Mouse (Mus musculus) midbrain, embryonic 13.5 days (tissue): ENCODE measurements around the gene Ermard. TPM values are rescaled to one million over a fixed set of nuclear protein-coding genes. Genes with fewer than 3 reads are reported as not detected.
"Not testable (repeated sequence)": the region's sequence is repeated elsewhere in the genome, so short reads cannot be mapped to it uniquely, and the experiment has no call there.

Experiments used
- ATAC-seq: fragments of 200-750 bp; cut with Nextera tagmentation; 2 replicates; pipeline ENCODE4 v1.8.0; 2017; ENCODE audit warnings: mild to moderate bottlenecking, moderate TSS enrichment, moderate library complexity
- H3K27ac ChIP-seq: fragments of 300-500 bp; sonication (generic); 2 replicates; pipeline ENCODE4 v1.5.1; 2015; ENCODE audit warnings: inconsistent platforms, mild to moderate bottlenecking, moderate library complexity
- H3K27me3 ChIP-seq: fragments of 300-500 bp; sonication (generic); 2 replicates; pipeline ENCODE4 v1.6.1; 2015; ENCODE audit warnings: mild to moderate bottlenecking, inconsistent platforms
- H3K36me3 ChIP-seq: fragments of 300-500 bp; sonication (generic); 2 replicates; pipeline ENCODE4 v1.6.1; 2015; ENCODE audit warnings: mild to moderate bottlenecking, inconsistent platforms
- H3K4me1 ChIP-seq: fragments of 300-500 bp; sonication (generic); replicated peaks from 2 replicates; pipeline ENCODE4 v1.6.1; 2015; ENCODE audit warnings: inconsistent platforms
- H3K4me2 ChIP-seq: fragments of 300-500 bp; sonication (generic); replicated peaks from 2 replicates; pipeline ENCODE4 v1.6.1; 2015; ENCODE audit warnings: moderate library complexity, mild to moderate bottlenecking, inconsistent platforms
- H3K4me3 ChIP-seq: fragments of 300-500 bp; sonication (generic); replicated peaks from 2 replicates; pipeline ENCODE4 v1.5.1; 2015; ENCODE audit warnings: mild to moderate bottlenecking, inconsistent platforms
- H3K9ac ChIP-seq: fragments of 300-500 bp; sonication (generic); replicated peaks from 2 replicates; pipeline ENCODE4 v1.6.1; 2015; ENCODE audit warnings: mild to moderate bottlenecking, inconsistent platforms
- H3K9me3 ChIP-seq: fragments of 300-500 bp; sonication (generic); 2 replicates; pipeline ENCODE4 v1.6.1; 2016; ENCODE audit warnings: mild to moderate bottlenecking, inconsistent platforms
- WGBS: fragments of 180-500 bp; shearing (Covaris S2); methylation state at CpG from one replicate; pipeline ENCODE4 v1.1.7; 2015; 5-methylcytosine and 5-hydroxymethylcytosine counted together
- polyA plus RNA-seq: library from polyadenylated mRNA; unstranded; fragments of >200 nt; fragmentation: Nextera tagmentation; extraction: Ambion mirVana; gene quantifications from 2 replicates; pipeline ENCODE4 v1.2.1, GENCODE M21; 2015

Gene Ermard
- 111 and 114 TPM in 2 replicates for polyA plus RNA-seq

- H3K4me2 ChIP-seq, H3K9ac ChIP-seq, H3K36me3 ChIP-seq, H3K9me3 ChIP-seq, H3K27me3 ChIP-seq, H3K4me1 ChIP-seq, H3K27ac ChIP-seq: not testable (repeated sequence)
- H3K4me3 ChIP-seq = 0 out of 2 replicates have a peak within 1 kb of the TSS, but pooled peaks have one; percentile 21
- ATAC-seq = peak; percentile 99
- 0% methylated on average over 15 of the region's 56 CpGs for WGBS
Measured at GRCm38 (mm10) chr17:15041175-15041729, at the start of gene Ermard, which contains the start of the genes Tcte3 and Gm3448. Gene Ermard (plus strand): TSS chr17:15041208. Gene Tcte3 (minus strand): TSS chr17:15041488. Gene Gm3448 (minus strand): TSS chr17:15041537.

GRCm38 (mm10) chr17:14992522-14993138 lies 48.4 kb upstream of the Ermard start:
- H3K36me3 ChIP-seq, H3K4me2 ChIP-seq, H3K27me3 ChIP-seq, H3K27ac ChIP-seq, H3K9me3 ChIP-seq, H3K4me1 ChIP-seq, H3K4me3 ChIP-seq, H3K9ac ChIP-seq: not testable (repeated sequence)
- ATAC-seq = peak; percentile 80
- WGBS = no CpG with 5 or more reads among the region's 98 CpGs

GRCm38 (mm10) chr17:14993139-14993832 lies 47.7 kb upstream of the Ermard start:
- H3K36me3 ChIP-seq, H3K4me1 ChIP-seq, H3K4me2 ChIP-seq, H3K27ac ChIP-seq, H3K9ac ChIP-seq, H3K9me3 ChIP-seq, H3K4me3 ChIP-seq, H3K27me3 ChIP-seq: not testable (repeated sequence)
- no CpG with 5 or more reads among the region's 47 CpGs for WGBS
- ATAC-seq = peak; percentile 93

- no CpG with 5 or more reads among the region's 5 CpGs for WGBS
- not testable (repeated sequence) for H3K36me3 ChIP-seq, H3K27me3 ChIP-seq, ATAC-seq, H3K4me3 ChIP-seq, H3K9me3 ChIP-seq, H3K27ac ChIP-seq, H3K9ac ChIP-seq, H3K4me2 ChIP-seq, H3K4me1 ChIP-seq
Measured at GRCm38 (mm10) chr17:14994140-14994539, 46.9 kb upstream of the Ermard start.

GRCm38 (mm10) chr17:15000047-15000446 lies 41.0 kb upstream of the Ermard start:
- ATAC-seq, H3K4me2 ChIP-seq, H3K4me3 ChIP-seq, H3K4me1 ChIP-seq, H3K27ac ChIP-seq, H3K36me3 ChIP-seq, H3K9ac ChIP-seq, H3K9me3 ChIP-seq, H3K27me3 ChIP-seq: not testable (repeated sequence)
- no CpG with 5 or more reads among the region's 4 CpGs for WGBS

GRCm38 (mm10) chr17:15009088-15009487 lies 31.9 kb upstream of the Ermard start:
- H3K4me2 ChIP-seq, H3K27me3 ChIP-seq, H3K27ac ChIP-seq, H3K9ac ChIP-seq, H3K4me1 ChIP-seq, ATAC-seq, H3K9me3 ChIP-seq, H3K4me3 ChIP-seq, H3K36me3 ChIP-seq: not testable (repeated sequence)
- no CpG with 5 or more reads among the region's 3 CpGs for WGBS

GRCm38 (mm10) chr17:15009706-15010413 lies 31.1 kb upstream of the Ermard start, which contains the start of gene Gm3435:
Gene Gm3435 (plus strand): TSS chr17:15010176.
- not testable (repeated sequence) for H3K4me2 ChIP-seq, H3K27ac ChIP-seq, H3K4me3 ChIP-seq, H3K4me1 ChIP-seq, H3K9ac ChIP-seq, H3K27me3 ChIP-seq, H3K9me3 ChIP-seq, H3K36me3 ChIP-seq
- WGBS = no CpG with 5 or more reads among the region's 60 CpGs
- ATAC-seq = peak; percentile 99

GRCm38 (mm10) chr17:15021503-15022220 lies 19.3 kb upstream of the Ermard start:
- H3K4me1 ChIP-seq, H3K27ac ChIP-seq, H3K4me2 ChIP-seq, H3K9me3 ChIP-seq, ATAC-seq, H3K4me3 ChIP-seq, H3K9ac ChIP-seq, H3K36me3 ChIP-seq, H3K27me3 ChIP-seq: not testable (repeated sequence)
- WGBS = 73% methylated on average over 3 of the region's 3 CpGs

GRCm38 (mm10) chr17:15023878-15024492 lies 17.0 kb upstream of the Ermard start:
- WGBS = no CpG with 5 or more reads among the region's 97 CpGs
- not testable (repeated sequence) for H3K27ac ChIP-seq, H3K9ac ChIP-seq, H3K4me2 ChIP-seq, H3K4me3 ChIP-seq, H3K9me3 ChIP-seq, H3K4me1 ChIP-seq, H3K27me3 ChIP-seq, H3K36me3 ChIP-seq
- ATAC-seq = peak; percentile 80

- not testable (repeated sequence) for H3K36me3 ChIP-seq, H3K4me3 ChIP-seq, H3K4me1 ChIP-seq, H3K9me3 ChIP-seq, H3K27ac ChIP-seq, H3K9ac ChIP-seq, H3K4me2 ChIP-seq, H3K27me3 ChIP-seq
- peak; percentile 93 for ATAC-seq
- no CpG with 5 or more reads among the region's 48 CpGs for WGBS
Measured at GRCm38 (mm10) chr17:15024502-15025193, 16.4 kb upstream of the Ermard start.

GRCm38 (mm10) chr17:15025513-15025912 lies 15.5 kb upstream of the Ermard start:
- not testable (repeated sequence) for H3K4me3 ChIP-seq, H3K9me3 ChIP-seq, H3K27me3 ChIP-seq, H3K4me1 ChIP-seq, H3K27ac ChIP-seq, ATAC-seq, H3K9ac ChIP-seq, H3K4me2 ChIP-seq, H3K36me3 ChIP-seq
- WGBS = no CpG with 5 or more reads among the region's 6 CpGs
